Mouse (Mus musculus): ENCODE measurements around the gene Oas3.

- TF ChIP-seq MAFK (IDR thresholded peaks at IDR 0.05; ENCODE audit: insufficient read depth, low read depth, low read length) (no peak), ZC3H11A (IDR thresholded peaks at IDR 0.05; ENCODE audit: borderline replicate concordance, low read depth, low read length) (no peak), HCFC1 (IDR thresholded peaks at IDR 0.05; ENCODE audit: borderline replicate concordance, insufficient read depth, low read length) (no peak), ZNF384 (IDR thresholded peaks at IDR 0.05; ENCODE audit: low read depth, low read length) (no peak)
Measured at GRCm38 (mm10) chr5:120751206-120751605, 26.3 kb downstream of the Oas3 start.

All from ES-E14 (cell line).